8 mouse cellular contexts compared by ENCODE assay signal in genomic region chr2:3512076-3512475, GRCm38 (mm10). TPM values are rescaled to one million over a fixed set of nuclear protein-coding genes. Genes with fewer than 3 reads are reported as not detected.
A peak's percentile ranks its signal among the peaks of the same experiment; 100 is the strongest.
DNase-seq lines count a peak whose midpoint lies in the region; ATAC-seq lines count a peak whose summit lies in the region.

No protein-coding gene starts in this region.

- peaks cover 25% of the 10 kb centered on the region for H3K36me3 ChIP-seq in embryonic facial prominence, embryonic 15.5 days
- H3K36me3 ChIP-seq in neural tube, embryonic 15.5 days: peaks cover 28% of the 10 kb centered on the region

- peak overlapping the region; percentile 82 for H3K4me2 ChIP-seq in embryonic facial prominence, embryonic 15.5 days (replicated peaks)
- peak overlapping the region; percentile 91 for H3K4me2 ChIP-seq in neural tube, embryonic 15.5 days

- under 1% methylated on average over 15 of the region's 15 CpGs for WGBS in embryonic facial prominence, embryonic 15.5 days
- under 1% methylated on average over 15 of the region's 15 CpGs for WGBS in neural tube, embryonic 15.5 days

- peaks cover 17% of the 10 kb centered on the region for H3K4me1 ChIP-seq in embryonic facial prominence, embryonic 15.5 days
- peaks cover 15% of the 10 kb centered on the region for H3K4me1 ChIP-seq in neural tube, embryonic 15.5 days

- H3K4me3 ChIP-seq in embryonic facial prominence, embryonic 15.5 days (replicated peaks): peak overlapping the region; percentile 84
- H3K4me3 ChIP-seq in neural tube, embryonic 15.5 days (replicated peaks): peak overlapping the region; percentile 78

- peak overlapping the region; percentile 82 for H3K9ac ChIP-seq in embryonic facial prominence, embryonic 15.5 days
- H3K9ac ChIP-seq in neural tube, embryonic 15.5 days (replicated peaks): peak overlapping the region; percentile 82

- no peak for ATAC-seq in embryonic facial prominence, embryonic 15.5 days (ENCODE audit: insufficient number of reproducible peaks, low FRiP score, low TSS enrichment, low read depth)
- peak; percentile 1 for ATAC-seq in inflammation-experienced regulatory T-cells, adult 6 months
- ATAC-seq in neural tube, embryonic 15.5 days (ENCODE audit: low FRiP score): peak; percentile 3

- peak; percentile 9 to 13 for DNase-seq in layer of hippocampus, adult 8-10 months (ENCODE audit: low spot score in 2 of 2)
- DNase-seq in layer of hippocampus, adult 9-11 months: no peak
- DNase-seq in adipocyte (ENCODE audit: low spot score): peak; percentile 38
- peak; percentile 4 to 5 for DNase-seq in lung, adult 18-20 months
- no peak for DNase-seq in right cerebral cortex, postnatal 25 days

- H3K27ac ChIP-seq in embryonic facial prominence, embryonic 15.5 days (replicated peaks): peak overlapping the region; percentile 89
- H3K27ac ChIP-seq in neural tube, embryonic 15.5 days (replicated peaks): peak overlapping the region; percentile 87

- no peaks in the 10 kb centered on the region for H3K27me3 ChIP-seq in embryonic facial prominence, embryonic 15.5 days
- no peaks in the 10 kb centered on the region for H3K27me3 ChIP-seq in neural tube, embryonic 15.5 days (replicated peaks)

- H3K9me3 ChIP-seq in embryonic facial prominence, embryonic 15.5 days (replicated peaks): no peaks in the 10 kb centered on the region
- H3K9me3 ChIP-seq in neural tube, embryonic 15.5 days (replicated peaks): no peaks in the 10 kb centered on the region

RNA-seq across cellular contexts. Expression of gene Gm45902, which starts 0.5 kb away (rescaled TPM):
- total RNA-seq in layer of hippocampus, adult 8-10 months (2022): 1 to 10 TPM; 5.3 to 7.3 (median 5.8) TPM
- polyA plus RNA-seq in embryonic facial prominence, embryonic 15.5 days (2015; fragmentation: Nextera tagmentation; extraction: Ambion mirVana): 4.0 and 4.1 TPM in 2 replicates
- 1 to 10 TPM; 2.9 to 4.5 (median 4.0) TPM for polyA plus RNA-seq in inflammation-experienced regulatory T-cells, adult 6 months (2017; shearing (Covaris generic))
- 6.6 and 6.9 TPM in 2 replicates for polyA plus RNA-seq in neural tube, embryonic 15.5 days (2015; fragmentation: Nextera tagmentation; extraction: Ambion mirVana)

RNA-seq across cellular contexts. Expression of gene Hspa14, which starts 0.5 kb away (rescaled TPM):
- total RNA-seq in layer of hippocampus, adult 8-10 months (2022): 10 to 100 TPM; 47.6 to 56.3 (median 53.0) TPM
- 86.8 and 87.6 TPM in 2 replicates for polyA plus RNA-seq in embryonic facial prominence, embryonic 15.5 days (2015; fragmentation: Nextera tagmentation; extraction: Ambion mirVana)
- polyA plus RNA-seq in inflammation-experienced regulatory T-cells, adult 6 months (2017; shearing (Covaris generic)): 100 to 1,000 TPM; 104 to 113 (median 106) TPM
- polyA plus RNA-seq in neural tube, embryonic 15.5 days (2015; fragmentation: Nextera tagmentation; extraction: Ambion mirVana): 58.0 and 75.0 TPM in 2 replicates

RNA-seq across cellular contexts. Expression of gene Cdnf, which starts 0.8 kb away (rescaled TPM):
- total RNA-seq in layer of hippocampus, adult 8-10 months (2022): 1 to 10 TPM in 2 of 4 experiments, under 1 TPM in 2; 0.83 to 3.2 (median 1.2) TPM
- polyA plus RNA-seq in embryonic facial prominence, embryonic 15.5 days (2015; fragmentation: Nextera tagmentation; extraction: Ambion mirVana): 0.15 and 0.20 TPM in 2 replicates
- polyA plus RNA-seq in inflammation-experienced regulatory T-cells, adult 6 months (2017; shearing (Covaris generic)): under 1 TPM; 0.43 to 0.85 (median 0.61) TPM
- polyA plus RNA-seq in neural tube, embryonic 15.5 days (2015; fragmentation: Nextera tagmentation; extraction: Ambion mirVana): 0.19 and 0.28 TPM in 2 replicates

RNA-seq across cellular contexts. Expression of gene Suv39h2, which starts 37.2 kb away (rescaled TPM):
- 1 to 10 TPM; 3.1 to 3.8 (median 3.6) TPM for total RNA-seq in layer of hippocampus, adult 8-10 months (2022)
- polyA plus RNA-seq in embryonic facial prominence, embryonic 15.5 days (2015; fragmentation: Nextera tagmentation; extraction: Ambion mirVana): 11.4 and 12.1 TPM in 2 replicates
- polyA plus RNA-seq in inflammation-experienced regulatory T-cells, adult 6 months (2017; shearing (Covaris generic)): under 1 TPM; 0.25 to 0.88 (median 0.66) TPM
- polyA plus RNA-seq in neural tube, embryonic 15.5 days (2015; fragmentation: Nextera tagmentation; extraction: Ambion mirVana): 6.7 and 8.2 TPM in 2 replicates

RNA-seq across cellular contexts. Expression of gene Fam107b, which starts 58.2 kb away (rescaled TPM):
- 10 to 100 TPM; 11.5 to 17.4 (median 13.9) TPM for total RNA-seq in layer of hippocampus, adult 8-10 months (2022)
- polyA plus RNA-seq in embryonic facial prominence, embryonic 15.5 days (2015; fragmentation: Nextera tagmentation; extraction: Ambion mirVana): 34.8 and 42.7 TPM in 2 replicates
- 100 to 1,000 TPM; 193 to 316 (median 202) TPM for polyA plus RNA-seq in inflammation-experienced regulatory T-cells, adult 6 months (2017; shearing (Covaris generic))
- polyA plus RNA-seq in neural tube, embryonic 15.5 days (2015; fragmentation: Nextera tagmentation; extraction: Ambion mirVana): 22.4 and 35.5 TPM in 2 replicates

Comparison
In these comparisons a context has a peak if more than half of its experiments do, and no peak if none do; other contexts are left out.
1. DNase-seq: peak in layer of hippocampus, adult 8-10 months (2 of 2), adipocyte (single experiment) and lung, adult 18-20 months (2 of 2); none in layer of hippocampus, adult 9-11 months (single experiment) and right cerebral cortex, postnatal 25 days (single experiment).